Mouse (Mus musculus) layer of hippocampus, adult 18-20 months (tissue): Measurements from ENCODE around the gene Rpl22l1. TPM values are rescaled to one million over a fixed set of nuclear protein-coding genes. Genes with fewer than 3 reads are reported as not detected.
"Not testable (repeated sequence)": the region's sequence is repeated elsewhere in the genome, so short reads cannot be mapped to it uniquely, and the experiment has no call there.

Experiments
- DNase-seq, 2 experiments: peaks; one replicate each; pipeline ENCODE4 v3.0.0; 2022; ENCODE audit warnings: low spot score in 2 of 2
- long read RNA-seq: library from polyadenylated mRNA; stranded (forward); transcript quantifications from one replicate; pipeline ENCODE4 v2.0.0, GENCODE M21; 2021
- total RNA-seq, 2 experiments: library from RNA; stranded (reverse); gene quantifications; 2 replicates each; pipeline ENCODE4 v1.2.3; 2021

Rpl22l1 gene
- 100 to 1,000 TPM; 197 to 209 TPM for total RNA-seq
- long read RNA-seq, transcript Rpl22l1-201 (4 exons, 552 nt), result minor isoform, 23 of 75 reads
- long read RNA-seq, transcript Rpl22l1-206 (4 exons, 525 nt), result major isoform, 47 of 75 reads
- long read RNA-seq, partial matches to known transcripts, result 0 of 75 reads
- long read RNA-seq, other reads (novel, unspliced or antisense), result 0 of 75 reads

- peak; percentile 97 to 99 for DNase-seq
Measured at GRCm38 (mm10) chr3:28805301-28806097, at the start of gene Rpl22l1. Rpl22l1 (plus strand) TSS chr3:28805436.

GRCm38 (mm10) chr3:28755477-28755876 lies 49.8 kb upstream of the Rpl22l1 start:
- DNase-seq, result no peak

- no peak for DNase-seq
Measured at GRCm38 (mm10) chr3:28761225-28761789, 43.9 kb upstream of the Rpl22l1 start.

- DNase-seq, result no peak
Measured at GRCm38 (mm10) chr3:28766935-28767334, 38.3 kb upstream of the Rpl22l1 start.

GRCm38 (mm10) chr3:28768222-28768621 lies 37.0 kb upstream of the Rpl22l1 start:
- DNase-seq, result no peak

- DNase-seq, result not testable (repeated sequence)
Measured at GRCm38 (mm10) chr3:28772919-28773318, 32.3 kb upstream of the Rpl22l1 start.

- DNase-seq, result no peak
Measured at GRCm38 (mm10) chr3:28775361-28775760, 29.9 kb upstream of the Rpl22l1 start.

- no peak for DNase-seq
Measured at GRCm38 (mm10) chr3:28775958-28776357, 29.3 kb upstream of the Rpl22l1 start.

- DNase-seq, result no peak
Measured at GRCm38 (mm10) chr3:28776491-28776890, 28.7 kb upstream of the Rpl22l1 start.

GRCm38 (mm10) chr3:28780511-28780910 lies 24.7 kb upstream of the Rpl22l1 start:
- no peak for DNase-seq

GRCm38 (mm10) chr3:28780994-28781393 lies 24.2 kb upstream of the Rpl22l1 start, which contains the start of gene Eif5a2:
Eif5a2 (plus strand) TSS chr3:28781276.
- DNase-seq, result peak; percentile 90 to 95

GRCm38 (mm10) chr3:28781422-28781821 lies 23.8 kb upstream of the Rpl22l1 start:
- no peak for DNase-seq

- no peak for DNase-seq
Measured at GRCm38 (mm10) chr3:28781848-28782247, 23.4 kb upstream of the Rpl22l1 start.

GRCm38 (mm10) chr3:28784176-28784575 lies 21.1 kb upstream of the Rpl22l1 start:
- peak in 1 of 2 experiments; percentile 38 for DNase-seq

GRCm38 (mm10) chr3:28794835-28795234 lies 10.4 kb upstream of the Rpl22l1 start:
- DNase-seq, result no peak

GRCm38 (mm10) chr3:28808039-28808643 lies 2.9 kb downstream of the Rpl22l1 start:
- no peak for DNase-seq

GRCm38 (mm10) chr3:28811441-28811840 lies 6.2 kb downstream of the Rpl22l1 start:
- DNase-seq, result no peak

- DNase-seq, result peak in 1 of 2 experiments; percentile 54
Measured at GRCm38 (mm10) chr3:28814361-28814760, 9.1 kb downstream of the Rpl22l1 start.

GRCm38 (mm10) chr3:28816010-28816540 lies 10.8 kb downstream of the Rpl22l1 start:
- no peak for DNase-seq

GRCm38 (mm10) chr3:28826272-28826671 lies 21.0 kb downstream of the Rpl22l1 start:
- DNase-seq, result no peak

GRCm38 (mm10) chr3:28827605-28828004 lies 22.4 kb downstream of the Rpl22l1 start:
- DNase-seq, result no peak

- no peak for DNase-seq
Measured at GRCm38 (mm10) chr3:28829454-28829853, 24.2 kb downstream of the Rpl22l1 start.
